ENCODE assay signal across 24 mouse cellular contexts in the genomic region with DNA sequence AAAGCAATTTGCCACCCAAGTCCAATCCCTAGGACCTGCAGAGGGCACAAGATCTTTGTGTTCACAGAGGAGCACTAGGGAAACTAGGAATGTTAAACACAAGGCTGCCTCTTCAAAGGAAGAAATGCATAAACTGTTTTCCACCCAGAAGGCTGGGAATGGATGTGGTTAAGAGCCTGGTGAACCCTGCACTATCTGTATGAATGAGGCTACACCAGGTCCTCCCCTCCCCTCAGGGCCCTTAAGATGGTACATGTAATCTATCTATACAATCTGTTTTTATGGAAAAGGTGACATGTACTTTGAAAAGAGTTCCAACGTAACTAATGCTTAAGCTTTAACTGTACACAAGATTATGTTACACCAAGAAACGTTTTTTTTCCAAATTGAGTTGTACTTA. TPM values are rescaled to one million over a fixed set of nuclear protein-coding genes. Genes with fewer than 3 reads are reported as not detected.
DNase-seq lines count a peak whose midpoint lies in the region; ATAC-seq and TF ChIP-seq lines count a peak whose summit lies in the region.
"Had no signal": no experiment of that assay in that cellular context is flagged by ENCODE, and none has a peak within 500 bp of the region (broad histone marks: within the 10 kb centered on the region; RNA-seq: fewer than 3 reads in every experiment).

No protein-coding gene starts in this region.

- no peaks in the 10 kb centered on the region for H3K36me3 ChIP-seq in intestine, postnatal 0 days (ENCODE audit: control insufficient read depth, insufficient read depth)
- no peaks in the 10 kb centered on the region for H3K36me3 ChIP-seq in intestine, embryonic 16.5 days (ENCODE audit: control insufficient read depth, insufficient read depth, low read length)
- no peaks in the 10 kb centered on the region for H3K36me3 ChIP-seq in kidney, embryonic 16.5 days (ENCODE audit: insufficient read depth, low read length)
- H3K36me3 ChIP-seq: embryonic facial prominence, embryonic 15.5 days; forebrain, embryonic 15.5 days; hindbrain, embryonic 12.5 days had no signal

- WGBS in intestine, postnatal 0 days, result 44% methylated on average over 2 of the region's 2 CpGs
- 50% methylated on average over 2 of the region's 2 CpGs for WGBS in intestine, embryonic 16.5 days
- WGBS in kidney, embryonic 16.5 days, result 50% methylated on average over 2 of the region's 2 CpGs

- no peaks in the 10 kb centered on the region; the same call in 1 of the 2 replicates for H3K4me1 ChIP-seq in intestine, postnatal 0 days (replicated peaks; ENCODE audit: control insufficient read depth, insufficient read depth, low read length)
- H3K4me1 ChIP-seq in intestine, embryonic 16.5 days (ENCODE audit: control insufficient read depth, insufficient read depth, low read length), result peaks cover 5% of the 10 kb centered on the region; the same call in 1 of the 2 replicates
- H3K4me1 ChIP-seq in kidney, embryonic 16.5 days (ENCODE audit: insufficient read depth, low read length), result peaks cover 6% of the 10 kb centered on the region; the same call in 1 of the 2 replicates

- 0 out of 2 replicates have a peak, but pooled peaks have one; percentile 7 for TF ChIP-seq CTCF in intestine, postnatal 0 days (IDR thresholded peaks at IDR 0.05; ENCODE audit: low read depth)

- H3K4me3 ChIP-seq in intestine, postnatal 0 days (ENCODE audit: low read depth, low read length), result no peak overlapping the region
- no peak overlapping the region for H3K4me3 ChIP-seq in intestine, embryonic 16.5 days (ENCODE audit: low read length)
- no peak overlapping the region for H3K4me3 ChIP-seq in kidney, embryonic 16.5 days (ENCODE audit: low read length)
- H3K4me3 ChIP-seq: embryonic facial prominence, embryonic 15.5 days; erythroblast, embryonic 14.5 days; forebrain, embryonic 10.5 days; forebrain, embryonic 15.5 days; heart, embryonic 13.5 days; hindbrain, embryonic 12.5 days had no signal

- ATAC-seq in intestine, postnatal 0 days, result no peak
- ATAC-seq in intestine, embryonic 16.5 days, result no peak
- peak; percentile 42 for ATAC-seq in inflammation-experienced regulatory T-cells, adult 6 months
- no peak for ATAC-seq in kidney, embryonic 16.5 days (ENCODE audit: low FRiP score, low TSS enrichment)
- ATAC-seq: activated CD4-positive, CD25-positive, alpha-beta regulatory T cell, adult 4 months; forebrain, embryonic 15.5 days; hindbrain, postnatal 0 days; Patski had no signal

- no peaks in the 10 kb centered on the region for H3K27me3 ChIP-seq in intestine, postnatal 0 days (replicated peaks; ENCODE audit: control insufficient read depth, insufficient read depth, low read length)
- H3K27me3 ChIP-seq in intestine, embryonic 16.5 days (replicated peaks; ENCODE audit: control insufficient read depth, insufficient read depth, low read length), result no peaks in the 10 kb centered on the region
- H3K27me3 ChIP-seq in kidney, embryonic 16.5 days (ENCODE audit: insufficient read depth, low read length), result no peaks in the 10 kb centered on the region
- H3K27me3 ChIP-seq: CH12.LX; embryonic facial prominence, embryonic 15.5 days; forebrain, embryonic 15.5 days; heart, embryonic 13.5 days; hindbrain, embryonic 12.5 days; Patski had no signal

- H3K9ac ChIP-seq in intestine, postnatal 0 days (ENCODE audit: low read depth, low read length), result no peak overlapping the region
- H3K9ac ChIP-seq in intestine, embryonic 16.5 days (ENCODE audit: low read depth, low read length), result no peak overlapping the region
- no peak overlapping the region for H3K9ac ChIP-seq in kidney, embryonic 16.5 days (replicated peaks; ENCODE audit: low read length)
- H3K9ac ChIP-seq: embryonic facial prominence, embryonic 15.5 days; forebrain, embryonic 15.5 days; heart, embryonic 13.5 days; hindbrain, embryonic 12.5 days had no signal

- peak; percentile 18 for DNase-seq in CD4-positive, CD25-positive, alpha-beta regulatory T cell, adult 2 months (ENCODE audit: low read depth, low spot score)
- DNase-seq in testis, postnatal 14 days (ENCODE audit: low spot score), result no peak
- no peak for DNase-seq in urinary bladder, postnatal 36 days (ENCODE audit: low spot score in 2 of 2)
- DNase-seq: adrenal gland, postnatal 14 days; cerebellum, adult 2 months; cerebellum, postnatal 10 days; embryo, embryonic 11 days; gastrocnemius, postnatal 14 days; heart, postnatal 36 days; kidney, adult 11 months had no signal

- H3K27ac ChIP-seq in intestine, postnatal 0 days (ENCODE audit: low read depth, low read length), result no peak overlapping the region
- H3K27ac ChIP-seq in intestine, embryonic 16.5 days (ENCODE audit: low read length), result no peak overlapping the region
- H3K27ac ChIP-seq in kidney, embryonic 16.5 days (ENCODE audit: low read length), result no peak overlapping the region
- H3K27ac ChIP-seq: embryonic facial prominence, embryonic 15.5 days; forebrain, embryonic 10.5 days; forebrain, embryonic 15.5 days; heart, embryonic 13.5 days; hindbrain, embryonic 12.5 days; hindbrain, postnatal 0 days had no signal

- H3K4me2 ChIP-seq in intestine, postnatal 0 days (replicated peaks; ENCODE audit: low read depth), result no peak overlapping the region
- no peak overlapping the region for H3K4me2 ChIP-seq in intestine, embryonic 16.5 days (ENCODE audit: low read depth, low read length)
- H3K4me2 ChIP-seq in kidney, embryonic 16.5 days (replicated peaks; ENCODE audit: low read depth, low read length), result no peak overlapping the region
- H3K4me2 ChIP-seq: embryonic facial prominence, embryonic 15.5 days; forebrain, embryonic 15.5 days; heart, embryonic 13.5 days; hindbrain, embryonic 12.5 days had no signal

- no peaks in the 10 kb centered on the region for H3K9me3 ChIP-seq in intestine, postnatal 0 days (ENCODE audit: control insufficient read depth)
- no peaks in the 10 kb centered on the region for H3K9me3 ChIP-seq in intestine, embryonic 16.5 days (ENCODE audit: control insufficient read depth, low read length)
- no peaks in the 10 kb centered on the region for H3K9me3 ChIP-seq in kidney, embryonic 16.5 days (ENCODE audit: low read length)
- H3K9me3 ChIP-seq: embryonic facial prominence, embryonic 15.5 days; forebrain, embryonic 10.5 days; forebrain, embryonic 15.5 days; heart, embryonic 13.5 days; hindbrain, embryonic 12.5 days had no signal

RNA-seq across cellular contexts. Expression of gene Kpna3, which starts 29.7 kb away (rescaled TPM):
- polyA plus RNA-seq in intestine, postnatal 0 days (2015; fragmentation: Nextera tagmentation; extraction: Ambion mirVana), result 18.9 and 20.0 TPM in 2 replicates
- 35.4 and 37.4 TPM in 2 replicates for polyA plus RNA-seq in intestine, embryonic 16.5 days (2015; fragmentation: Nextera tagmentation; extraction: Ambion mirVana)
- 10 to 100 TPM; 34.2 to 58.5 (median 40.3) TPM for polyA plus RNA-seq in inflammation-experienced regulatory T-cells, adult 6 months (2017; shearing (Covaris generic))
- polyA plus RNA-seq in kidney, embryonic 16.5 days (2015; fragmentation: Nextera tagmentation; extraction: Ambion mirVana), result 46.2 and 50.5 TPM in 2 replicates

RNA-seq across cellular contexts. Expression of gene Ebpl, which starts 49.8 kb away (rescaled TPM):
- polyA plus RNA-seq in intestine, postnatal 0 days (2015; fragmentation: Nextera tagmentation; extraction: Ambion mirVana), result 11.1 and 12.1 TPM in 2 replicates
- 8.1 and 8.2 TPM in 2 replicates for polyA plus RNA-seq in intestine, embryonic 16.5 days (2015; fragmentation: Nextera tagmentation; extraction: Ambion mirVana)
- polyA plus RNA-seq in inflammation-experienced regulatory T-cells, adult 6 months (2017; shearing (Covaris generic)), result 10 to 100 TPM in 2 of 3 experiments, 1 to 10 TPM in 1; 8.3 to 13.0 (median 10.1) TPM
- 10.2 and 10.5 TPM in 2 replicates for polyA plus RNA-seq in kidney, embryonic 16.5 days (2015; fragmentation: Nextera tagmentation; extraction: Ambion mirVana)
